Mouse (Mus musculus): Measurements from ENCODE around the gene Trpv4.
A peak's percentile ranks its signal among the peaks of the same experiment; 100 is the strongest.

Trpv4 gene

GRCm38 (mm10) chr5:114618851-114619250, 39.4 kb downstream of the Trpv4 start:
- peak; percentile 56 for DNase-seq (ENCODE audit: low read depth, low spot score)

- DNase-seq (ENCODE audit: low read depth, low spot score): no peak
Measured at GRCm38 (mm10) chr5:114617809-114618208, 40.4 kb downstream of the Trpv4 start.

- DNase-seq (ENCODE audit: low read depth, low spot score): no peak
Measured at GRCm38 (mm10) chr5:114616336-114617061, 41.7 kb downstream of the Trpv4 start.

GRCm38 (mm10) chr5:114614863-114615262, 43.4 kb downstream of the Trpv4 start:
- no peak for DNase-seq (ENCODE audit: low read depth, low spot score)

- no peak for DNase-seq (ENCODE audit: low read depth, low spot score)
Measured at GRCm38 (mm10) chr5:114611968-114612608, 46.1 kb downstream of the Trpv4 start.

GRCm38 (mm10) chr5:114611256-114611655, 47.0 kb downstream of the Trpv4 start:
- no peak for DNase-seq (ENCODE audit: low read depth, low spot score)

- DNase-seq (ENCODE audit: low read depth, low spot score): no peak
Measured at GRCm38 (mm10) chr5:114608516-114608915, 49.7 kb downstream of the Trpv4 start.

- no peak for DNase-seq (ENCODE audit: low read depth, low spot score)
Measured at GRCm38 (mm10) chr5:114607651-114608050, 50.6 kb downstream of the Trpv4 start.

GRCm38 (mm10) chr5:114605981-114606380, 52.2 kb downstream of the Trpv4 start:
- DNase-seq (ENCODE audit: low read depth, low spot score): no peak

- no peak for DNase-seq (ENCODE audit: low read depth, low spot score)
Measured at GRCm38 (mm10) chr5:114604781-114605290, 53.4 kb downstream of the Trpv4 start.

GRCm38 (mm10) chr5:114603975-114604374, 54.2 kb downstream of the Trpv4 start:
- DNase-seq (ENCODE audit: low read depth, low spot score): no peak

- no peak for DNase-seq (ENCODE audit: low read depth, low spot score)
Measured at GRCm38 (mm10) chr5:114602012-114602411, 56.2 kb downstream of the Trpv4 start.

GRCm38 (mm10) chr5:114597652-114598051, 60.6 kb downstream of the Trpv4 start:
- DNase-seq (ENCODE audit: low read depth, low spot score): no peak

GRCm38 (mm10) chr5:114597222-114597621, 61.0 kb downstream of the Trpv4 start:
- DNase-seq (ENCODE audit: low read depth, low spot score): no peak

- no peak for DNase-seq (ENCODE audit: low read depth, low spot score)
Measured at GRCm38 (mm10) chr5:114596604-114597003, 61.6 kb downstream of the Trpv4 start.

GRCm38 (mm10) chr5:114594741-114595241, 63.4 kb downstream of the Trpv4 start:
- no peak for DNase-seq (ENCODE audit: low read depth, low spot score)

- DNase-seq (ENCODE audit: low read depth, low spot score): no peak
Measured at GRCm38 (mm10) chr5:114593949-114594348, 64.3 kb downstream of the Trpv4 start.

- no peak for DNase-seq (ENCODE audit: low read depth, low spot score)
Measured at GRCm38 (mm10) chr5:114593161-114593821, 64.9 kb downstream of the Trpv4 start.

- DNase-seq (ENCODE audit: low read depth, low spot score): no peak
Measured at GRCm38 (mm10) chr5:114592463-114593160, 65.6 kb downstream of the Trpv4 start.

- DNase-seq (ENCODE audit: low read depth, low spot score): no peak
Measured at GRCm38 (mm10) chr5:114591151-114591561, 67.1 kb downstream of the Trpv4 start.

GRCm38 (mm10) chr5:114590043-114590913, 67.9 kb downstream of the Trpv4 start:
- no peak for DNase-seq (ENCODE audit: low read depth, low spot score)

Measured in c-Kit-negative CD71-positive TER-119-positive erythroid progenitor cells, embryonic 14.5 days (primary cell).